ENCODE assay signal across 24 mouse cellular contexts in the genomic region with DNA sequence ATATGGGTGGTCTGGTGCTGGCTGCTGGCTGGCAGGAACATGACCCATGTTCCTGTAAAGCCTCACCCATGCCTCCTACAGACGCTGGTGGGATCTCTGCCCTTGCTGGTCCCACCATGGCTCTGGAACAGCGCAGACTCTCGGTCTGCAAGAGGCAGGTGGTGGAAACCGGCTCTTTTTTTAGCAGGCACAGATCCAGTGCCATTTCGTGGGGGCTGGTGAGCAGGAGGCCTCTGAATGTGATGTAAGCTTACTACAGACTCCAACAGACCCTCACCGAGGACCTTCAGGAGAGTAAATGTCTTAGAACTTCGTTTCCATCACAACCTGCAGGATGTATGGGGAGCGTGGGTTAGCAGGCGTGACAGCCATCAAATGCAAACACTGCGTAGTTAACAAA. TPM values are rescaled to one million over a fixed set of nuclear protein-coding genes. Genes with fewer than 3 reads are reported as not detected.
DNase-seq lines count a peak whose midpoint lies in the region; ATAC-seq lines count a peak whose summit lies in the region.
"Had no signal": no experiment of that assay in that cellular context is flagged by ENCODE, and none has a peak within 500 bp of the region (broad histone marks: within the 10 kb centered on the region; RNA-seq: fewer than 3 reads in every experiment).

No protein-coding gene starts in this region.

- no peaks in the 10 kb centered on the region for H3K9me3 ChIP-seq in kidney, embryonic 14.5 days (ENCODE audit: control insufficient read depth, low read length)
- no peaks in the 10 kb centered on the region; the same call in 1 of the 2 replicates for H3K9me3 ChIP-seq in midbrain, embryonic 10.5 days (replicated peaks)
- H3K9me3 ChIP-seq in midbrain, embryonic 13.5 days = no peaks in the 10 kb centered on the region
- no peaks in the 10 kb centered on the region for H3K9me3 ChIP-seq in limb, embryonic 10.5 days (replicated peaks)
- H3K9me3 ChIP-seq: embryonic facial prominence, embryonic 13.5 days; forebrain, embryonic 12.5 days; heart, embryonic 12.5 days had no signal

- no peak overlapping the region for H3K4me3 ChIP-seq in kidney, embryonic 14.5 days (ENCODE audit: low read length)
- no peak overlapping the region for H3K4me3 ChIP-seq in midbrain, embryonic 10.5 days
- H3K4me3 ChIP-seq in midbrain, embryonic 13.5 days (replicated peaks) = no peak overlapping the region
- no peak overlapping the region for H3K4me3 ChIP-seq in limb, embryonic 10.5 days
- H3K4me3 ChIP-seq: embryonic facial prominence, embryonic 13.5 days; forebrain, embryonic 12.5 days; gastrocnemius, adult 2 months; heart, embryonic 12.5 days; hindbrain, embryonic 10.5 days had no signal

- H3K27me3 ChIP-seq in kidney, embryonic 14.5 days (ENCODE audit: control insufficient read depth, insufficient read depth, low read length) = no peaks in the 10 kb centered on the region
- H3K27me3 ChIP-seq in midbrain, embryonic 10.5 days (ENCODE audit: low read depth, poor library complexity, severe bottlenecking) = peaks cover 25% of the 10 kb centered on the region
- peaks cover 49% of the 10 kb centered on the region for H3K27me3 ChIP-seq in midbrain, embryonic 13.5 days
- H3K27me3 ChIP-seq in limb, embryonic 10.5 days (ENCODE audit: low read depth, poor library complexity, severe bottlenecking) = peaks cover 41% of the 10 kb centered on the region; the same call in 1 of the 2 replicates
- H3K27me3 ChIP-seq: heart, embryonic 12.5 days; Patski had no signal

- H3K9ac ChIP-seq in kidney, embryonic 14.5 days (ENCODE audit: low read depth, low read length) = no peak overlapping the region
- no peak overlapping the region for H3K9ac ChIP-seq in midbrain, embryonic 13.5 days (replicated peaks)
- H3K9ac ChIP-seq: embryonic facial prominence, embryonic 13.5 days; forebrain, embryonic 12.5 days; heart, embryonic 12.5 days had no signal

- DNase-seq in kidney, postnatal 14 days = no peak
- DNase-seq in layer of hippocampus, adult 9-11 months = peak; percentile 51
- no peak for DNase-seq in layer of hippocampus, adult 8-10 months (ENCODE audit: low spot score in 2 of 2)
- no peak for DNase-seq in midbrain, embryonic 10.5 days (ENCODE audit: low spot score)
- no peak for DNase-seq in limb, embryonic 10.5 days (ENCODE audit: low spot score)
- no peak for DNase-seq in ovary, postnatal 36 days (ENCODE audit: low spot score)
- DNase-seq: adrenal gland, postnatal 14 days; cerebellum, adult 18-20 months; cerebellum, adult 9-11 months; cerebellum, postnatal 36 days; gastrocnemius, adult 2 months; gastrocnemius, postnatal 25 days had no signal

- peak; percentile 25; the same call in 1 of the 2 replicates for ATAC-seq in kidney, embryonic 14.5 days (ENCODE audit: low FRiP score, low TSS enrichment)
- no peak for ATAC-seq in midbrain, embryonic 13.5 days
- ATAC-seq: activated CD4-positive, CD25-positive, alpha-beta regulatory T cell, adult 4 months; forebrain, embryonic 16.5 days; Patski had no signal

- H3K4me2 ChIP-seq in kidney, embryonic 14.5 days (replicated peaks; ENCODE audit: low read depth, low read length) = no peak overlapping the region
- no peak overlapping the region for H3K4me2 ChIP-seq in midbrain, embryonic 13.5 days (replicated peaks)
- H3K4me2 ChIP-seq: embryonic facial prominence, embryonic 13.5 days; forebrain, embryonic 12.5 days; heart, embryonic 12.5 days had no signal

- H3K36me3 ChIP-seq in kidney, embryonic 14.5 days (ENCODE audit: control insufficient read depth, insufficient read depth, low read length) = no peaks in the 10 kb centered on the region
- H3K36me3 ChIP-seq in midbrain, embryonic 10.5 days = no peaks in the 10 kb centered on the region
- peaks cover 5% of the 10 kb centered on the region; the same call in 1 of the 2 replicates for H3K36me3 ChIP-seq in midbrain, embryonic 13.5 days
- peaks cover 4% of the 10 kb centered on the region for H3K36me3 ChIP-seq in limb, embryonic 10.5 days
- H3K36me3 ChIP-seq: embryonic facial prominence, embryonic 13.5 days; forebrain, embryonic 12.5 days had no signal

- peaks cover 13% of the 10 kb centered on the region; the same call in 1 of the 2 replicates for H3K4me1 ChIP-seq in kidney, embryonic 14.5 days (ENCODE audit: control insufficient read depth, insufficient read depth, low read length)
- peaks cover 30% of the 10 kb centered on the region for H3K4me1 ChIP-seq in midbrain, embryonic 10.5 days
- H3K4me1 ChIP-seq in midbrain, embryonic 13.5 days (replicated peaks) = peaks cover 9% of the 10 kb centered on the region
- H3K4me1 ChIP-seq in limb, embryonic 10.5 days = peaks cover 47% of the 10 kb centered on the region

- no peak overlapping the region for H3K27ac ChIP-seq in kidney, embryonic 14.5 days (ENCODE audit: low read depth, low read length)
- 0 out of 2 replicates have a peak overlapping the region, but pooled peaks have one; percentile 38 for H3K27ac ChIP-seq in midbrain, embryonic 10.5 days (replicated peaks)
- no peak overlapping the region for H3K27ac ChIP-seq in midbrain, embryonic 13.5 days
- peak overlapping the region; percentile 10; the same call in 1 of the 2 replicates for H3K27ac ChIP-seq in limb, embryonic 10.5 days
- H3K27ac ChIP-seq: embryonic facial prominence, embryonic 13.5 days; forebrain, embryonic 12.5 days; gastrocnemius, adult 2 months; hindbrain, embryonic 10.5 days had no signal

- 46% methylated on average over 10 of the region's 10 CpGs for WGBS in kidney, embryonic 14.5 days
- WGBS in midbrain, embryonic 10.5 days = 79% methylated on average over 10 of the region's 10 CpGs
- WGBS in midbrain, embryonic 13.5 days = 79% methylated on average over 10 of the region's 10 CpGs
- 64% methylated on average over 10 of the region's 10 CpGs for WGBS in limb, embryonic 10.5 days

RNA-seq across cellular contexts. Expression of a gene that starts 56.0 kb away (rescaled TPM):
- polyA plus RNA-seq in kidney, embryonic 14.5 days (2014; fragmentation: Nextera tagmentation; extraction: Ambion mirVana) = 2.2 and 2.5 TPM in 2 replicates
- 1 to 10 TPM in 1 of 4 experiments, under 1 TPM in 2, not detected in 1; 0.18 to 1.4 (median 0.23) TPM for total RNA-seq in layer of hippocampus, adult 8-10 months (2022)
- 2.8 and 2.9 TPM in 2 replicates for polyA plus RNA-seq in midbrain, embryonic 10.5 days (2016; fragmentation: Nextera tagmentation; extraction: Ambion mirVana)
- 0.24 and 0.44 TPM in 2 replicates for polyA plus RNA-seq in midbrain, embryonic 13.5 days (2015; fragmentation: Nextera tagmentation; extraction: Ambion mirVana)
- polyA plus RNA-seq in limb, embryonic 10.5 days (2016; fragmentation: Nextera tagmentation; extraction: Ambion mirVana) = 2.2 and 2.9 TPM in 2 replicates
- total RNA-seq: adrenal gland, adult 18-20 months; adrenal gland, postnatal 14 days; heart, postnatal 25 days; MEL had no signal
- polyA plus RNA-seq: activated CD4-positive, CD25-positive, alpha-beta regulatory T cell, adult 4 months; heart, embryonic 12.5 days had no signal

Comparison
In these comparisons a context has a peak if more than half of its experiments do, and no peak if none do; other contexts are left out.
1. H3K27ac ChIP-seq: peak in midbrain, embryonic 10.5 days (single experiment) and limb, embryonic 10.5 days (single experiment); none in kidney, embryonic 14.5 days (single experiment) and midbrain, embryonic 13.5 days (single experiment).